ENCODE assay signal across 8 mouse cellular contexts in genomic region chr5:33683897-33684652, GRCm38 (mm10). TPM values are rescaled to one million over a fixed set of nuclear protein-coding genes. Genes with fewer than 3 reads are reported as not detected.
DNase-seq lines count a peak whose midpoint lies in the region; ATAC-seq and TF ChIP-seq lines count a peak whose summit lies in the region.
"Had no signal": no experiment of that assay in that cellular context is flagged by ENCODE, and none has a peak within 500 bp of the region (broad histone marks: within the 10 kb centered on the region; RNA-seq: fewer than 3 reads in every experiment).

No protein-coding gene starts in this region.

- 45% methylated on average over 7 of the region's 7 CpGs for WGBS in midbrain, postnatal 0 days

- H3K4me1 ChIP-seq in midbrain, postnatal 0 days (ENCODE audit: insufficient read depth, low read length), result no peaks in the 10 kb centered on the region

- peaks cover 3% of the 10 kb centered on the region for H3K27me3 ChIP-seq in midbrain, postnatal 0 days (ENCODE audit: insufficient read depth, low read length)

- no peak overlapping the region for H3K4me3 ChIP-seq in midbrain, postnatal 0 days (ENCODE audit: low read depth, low read length)

- peak; percentile 50 for DNase-seq in urinary bladder, postnatal 14 days (ENCODE audit: low spot score)
- DNase-seq in urinary bladder, postnatal 10 days (ENCODE audit: low spot score), result no peak
- peak; percentile 72 for DNase-seq in embryo, embryonic 9.5 days (ENCODE audit: extremely low spot score)
- peak; percentile 49 to 67 for DNase-seq in heart, postnatal 14 days
- peak; percentile 38 to 41 for DNase-seq in layer of hippocampus, postnatal 36 days
- DNase-seq in midbrain, postnatal 0 days (ENCODE audit: low spot score), result peak; percentile 80
- DNase-seq in ovary, postnatal 14 days (ENCODE audit: low spot score), result no peak

- peak; percentile 73 for TF ChIP-seq CTCF in midbrain, postnatal 0 days (IDR thresholded peaks at IDR 0.05)

- intact Hi-C loops in heart, postnatal 14 days (cut with DNase I), result loop anchor here (2.0 kb wide), 1 partner anchor 55 kb away; no protein-coding TSS in a partner anchor

- peak; percentile 56; the same call in 1 of the 2 replicates for ATAC-seq in midbrain, postnatal 0 days (ENCODE audit: low FRiP score)

- no peaks in the 10 kb centered on the region for H3K9me3 ChIP-seq in midbrain, postnatal 0 days (ENCODE audit: low read length)

- no peaks in the 10 kb centered on the region for H3K36me3 ChIP-seq in midbrain, postnatal 0 days (ENCODE audit: insufficient read depth, low read length)

- H3K27ac ChIP-seq in midbrain, postnatal 0 days (ENCODE audit: low read depth, low read length), result no peak overlapping the region

- no peak overlapping the region for H3K4me2 ChIP-seq in midbrain, postnatal 0 days (ENCODE audit: low read depth, low read length, poor library complexity, severe bottlenecking)

- no peak overlapping the region for H3K9ac ChIP-seq in midbrain, postnatal 0 days (replicated peaks; ENCODE audit: low read length, poor library complexity, severe bottlenecking)

RNA-seq across cellular contexts. Expression of gene Tmem129, which starts 25.9 kb away (rescaled TPM):
- 10 to 100 TPM; 17.0 to 17.8 TPM for total RNA-seq in heart, postnatal 14 days (2021)
- total RNA-seq in layer of hippocampus, postnatal 36 days (2021), result 10 to 100 TPM; 23.0 to 25.6 TPM
- total RNA-seq in midbrain, postnatal 0 days (2014; rRNA removed), result 26.0 and 29.5 TPM in 2 replicates
- 17.3 and 21.4 TPM in 2 replicates for polyA plus RNA-seq in midbrain, postnatal 0 days (2015; fragmentation: Nextera tagmentation; extraction: Ambion mirVana)

RNA-seq across cellular contexts. Expression of gene Tacc3, which starts 26.1 kb away (rescaled TPM):
- total RNA-seq in heart, postnatal 14 days (2021), result 10 to 100 TPM in 1 of 2 experiments, 1 to 10 TPM in 1; 6.8 to 12.0 TPM
- 1 to 10 TPM; 3.8 to 5.2 TPM for total RNA-seq in layer of hippocampus, postnatal 36 days (2021)
- total RNA-seq in midbrain, postnatal 0 days (2014; rRNA removed), result 9.9 and 17.4 TPM in 2 replicates
- polyA plus RNA-seq in midbrain, postnatal 0 days (2015; fragmentation: Nextera tagmentation; extraction: Ambion mirVana), result 18.7 and 21.3 TPM in 2 replicates

RNA-seq across cellular contexts. Expression of gene Slbp, which starts 31.7 kb away (rescaled TPM):
- total RNA-seq in heart, postnatal 14 days (2021), result 10 to 100 TPM; 17.8 to 22.2 TPM
- 10 to 100 TPM; 21.0 to 21.1 TPM for total RNA-seq in layer of hippocampus, postnatal 36 days (2021)
- 91.2 and 99.5 TPM in 2 replicates for total RNA-seq in midbrain, postnatal 0 days (2014; rRNA removed)
- polyA plus RNA-seq in midbrain, postnatal 0 days (2015; fragmentation: Nextera tagmentation; extraction: Ambion mirVana), result 119 and 126 TPM in 2 replicates

RNA-seq across cellular contexts. Expression of gene Fgfr3, which starts 37.4 kb away (rescaled TPM):
- total RNA-seq in heart, postnatal 14 days (2021), result 10 to 100 TPM; 12.7 to 13.0 TPM
- total RNA-seq in layer of hippocampus, postnatal 36 days (2021), result 100 to 1,000 TPM; 116 to 133 TPM
- total RNA-seq in midbrain, postnatal 0 days (2014; rRNA removed), result 71.3 and 81.6 TPM in 2 replicates
- polyA plus RNA-seq in midbrain, postnatal 0 days (2015; fragmentation: Nextera tagmentation; extraction: Ambion mirVana), result 24.5 and 28.1 TPM in 2 replicates
- total RNA-seq: neutrophil, adult 5-6 weeks had no signal

RNA-seq across cellular contexts. Expression of gene Gm9903, which starts 54.4 kb away (rescaled TPM):
- 1 to 10 TPM; 1.4 TPM for total RNA-seq in heart, postnatal 14 days (2021)
- total RNA-seq in layer of hippocampus, postnatal 36 days (2021), result 1 to 10 TPM in 1 of 2 experiments, under 1 TPM in 1; 0.70 to 1.3 TPM
- total RNA-seq in midbrain, postnatal 0 days (2014; rRNA removed), result 1.2 TPM in 1 of 2 replicates, not detected in the other
- polyA plus RNA-seq in midbrain, postnatal 0 days (2015; fragmentation: Nextera tagmentation; extraction: Ambion mirVana), result 0.31 and 0.53 TPM in 2 replicates

Comparison
In these comparisons a context has a peak if more than half of its experiments do, and no peak if none do; other contexts are left out.
1. DNase-seq: peak in urinary bladder, postnatal 14 days (single experiment), embryo, embryonic 9.5 days (single experiment), heart, postnatal 14 days (2 of 2), layer of hippocampus, postnatal 36 days (2 of 2) and midbrain, postnatal 0 days (single experiment); none in urinary bladder, postnatal 10 days (single experiment) and ovary, postnatal 14 days (single experiment).